Mouse (Mus musculus) heart, adult 2 months (tissue): Measurements from ENCODE around the gene Slc43a1.

Source experiments
- CTCF ChIP-seq: fragments of 200-600 bp; IDR thresholded peaks from 2 replicates; pipeline ENCODE4 v1.8.1; 2022; ENCODE audit warnings: antibody characterized with exemption, mild to moderate bottlenecking, moderate library complexity
- EP300 ChIP-seq: fragments of 200-500 bp; IDR thresholded peaks from 2 replicates; pipeline ENCODE4 v1.6.1; 2011; ENCODE audit warnings: low read depth, low read length, control low read depth; ENCODE audit not compliant: insufficient read depth

DNA sequence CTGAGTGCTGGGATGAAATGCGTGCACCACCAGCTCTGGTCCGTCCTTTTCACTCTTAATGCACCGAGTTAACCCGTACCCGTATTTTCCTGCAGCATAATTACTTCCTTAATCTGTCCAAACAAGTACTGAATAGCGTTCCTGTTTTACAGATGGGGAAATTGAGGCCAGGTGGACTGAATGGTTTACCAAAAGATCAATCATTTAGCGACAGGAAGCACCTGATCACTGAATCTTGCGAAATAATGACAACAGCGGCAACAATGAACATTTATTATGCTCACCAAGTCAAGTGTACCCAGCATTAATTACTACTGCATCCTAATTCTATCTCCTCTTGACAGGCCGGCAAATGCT lies at the start of gene Slc43a1:
- TF ChIP-seq CTCF (no peak), EP300 (no peak)
